Mouse (Mus musculus) liver, adult 10 weeks (tissue): ENCODE measurements around the gene Esp31. TPM values are rescaled to one million over a fixed set of nuclear protein-coding genes. Genes with fewer than 3 reads are reported as not detected.

Experiments
- polyA plus RNA-seq: library from polyadenylated mRNA; stranded (reverse); fragments of 350-450 nt; fragmentation: Illumina TruSeq; extraction: RNeasy Lipid Tissue Mini Kit (QIAGEN cat#74804); gene quantifications from one replicate; pipeline ENCODE4 v1.2.3, GENCODE M21; 2014; ENCODE audit warnings: low read depth, low replicate concordance

Gene Esp31
- polyA plus RNA-seq: not detected

GRCm38 (mm10) chr17:38639147-38639546 is at the start of gene Esp31:
Gene Esp31 (plus strand): TSS chr17:38639447.

Other genes starting within 250 kb of the Esp31 start
- not detected for gene Esp36, start 219.3 kb upstream of the Esp31 start, polyA plus RNA-seq
- not detected for gene Esp34, start 85.3 kb upstream of the Esp31 start, polyA plus RNA-seq